Mouse (Mus musculus) layer of hippocampus, adult 2 months (tissue): ENCODE measurements around the gene Mrps16. TPM values are rescaled to one million over a fixed set of nuclear protein-coding genes. Genes with fewer than 3 reads are reported as not detected.

Experiments
- DNase-seq, 2 experiments: peaks; one replicate each; pipeline ENCODE4 v3.0.0; 2022; ENCODE audit warnings: low spot score in 2 of 2
- H3K27ac ChIP-seq: fragments of 200-600 bp; 2 replicates; pipeline ENCODE4 v1.8.1; 2022
- H3K4me3 ChIP-seq: fragments of 200-600 bp; 2 replicates; pipeline ENCODE4 v1.8.1; 2022; ENCODE audit warnings: mild to moderate bottlenecking
- CTCF ChIP-seq: fragments of 200-600 bp; conservative IDR thresholded peaks from 2 replicates; pipeline ENCODE4 v1.8.1; 2022; ENCODE audit warnings: antibody characterized with exemption, mild to moderate bottlenecking, moderate library complexity
- long read RNA-seq, 2 experiments: library from polyadenylated mRNA; stranded (forward); transcript quantifications; one replicate each; pipeline ENCODE4 v2.0.0; 2021; ENCODE audit warnings: borderline mapping rate in 2 of 2
- total RNA-seq, 2 experiments: library from RNA; stranded (reverse); gene quantifications; 2 replicates each; pipeline ENCODE4 v1.2.3; 2021

Gene Mrps16
- 10 to 100 TPM; 35.0 to 35.2 TPM for total RNA-seq
- long read RNA-seq, experiment 1, transcript Mrps16-201 (3 exons, 2,572 nt), result major isoform, 14 of 20 reads
- long read RNA-seq, experiment 1, partial matches to known transcripts, result 0 of 20 reads
- long read RNA-seq, experiment 1, other reads (novel, unspliced or antisense), result 2 of 20 reads
- long read RNA-seq, experiment 2, transcript Mrps16-201 (3 exons, 2,572 nt), result major isoform, 26 of 46 reads
- long read RNA-seq, experiment 2, transcript Mrps16-202 (3 exons, 801 nt), result minor isoform, 7 of 46 reads
- long read RNA-seq, experiment 2, partial matches to known transcripts, result 2 of 46 reads
- long read RNA-seq, experiment 2, other reads (novel, unspliced or antisense), result 11 of 46 reads

DNA sequence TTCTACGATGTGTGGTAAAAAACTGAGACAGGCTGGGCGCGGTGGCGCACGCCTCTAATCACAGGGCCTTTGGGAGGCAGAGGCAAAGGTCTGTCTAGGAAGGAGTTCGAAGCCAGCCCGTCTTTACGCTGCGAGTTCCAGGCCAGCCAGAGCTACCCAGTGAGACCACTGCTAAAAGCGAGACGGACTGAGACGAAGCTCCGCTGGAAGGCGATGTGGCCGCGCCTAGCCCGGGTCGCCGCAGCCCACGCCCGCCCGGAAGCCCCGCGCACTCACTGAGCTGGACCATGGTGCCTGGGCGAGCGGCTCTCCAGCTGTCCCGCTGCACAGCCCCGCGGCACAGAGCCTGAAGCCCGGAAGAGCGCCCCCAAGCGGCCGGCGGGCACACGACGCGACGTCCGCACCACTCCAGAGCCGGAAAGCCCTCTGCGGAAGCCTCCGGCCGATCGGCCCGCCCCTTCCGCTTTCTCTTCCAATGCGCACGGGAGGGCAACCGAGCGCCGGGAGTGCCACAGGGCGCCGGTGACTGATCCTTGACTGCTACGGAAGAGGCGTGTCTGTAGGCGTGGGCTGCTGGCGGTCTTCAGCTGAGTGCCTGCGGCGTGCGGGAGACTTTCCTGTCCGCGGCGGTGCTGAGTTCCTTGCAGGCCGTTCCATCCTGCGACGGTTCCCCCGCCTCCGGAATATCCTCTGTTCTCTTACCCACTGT lies at the start of gene Mrps16:
Mrps16 (minus strand) TSS at position 430 of the 709 bp plus-strand sequence.
- H3K27ac ChIP-seq, result peak within 1 kb of the TSS; percentile 94
- TF ChIP-seq CTCF, result peak; percentile 100
- DNase-seq, result peak; percentile 94 to 95
- H3K4me3 ChIP-seq, result peak within 1 kb of the TSS; percentile 56

GRCm38 (mm10) chr14:20442252-20442651 lies 48.8 kb upstream of the Mrps16 start:
- TF ChIP-seq CTCF, result no peak
- no peak overlapping the region for H3K4me3 ChIP-seq
- H3K27ac ChIP-seq, result no peak overlapping the region
- no peak for DNase-seq

DNA sequence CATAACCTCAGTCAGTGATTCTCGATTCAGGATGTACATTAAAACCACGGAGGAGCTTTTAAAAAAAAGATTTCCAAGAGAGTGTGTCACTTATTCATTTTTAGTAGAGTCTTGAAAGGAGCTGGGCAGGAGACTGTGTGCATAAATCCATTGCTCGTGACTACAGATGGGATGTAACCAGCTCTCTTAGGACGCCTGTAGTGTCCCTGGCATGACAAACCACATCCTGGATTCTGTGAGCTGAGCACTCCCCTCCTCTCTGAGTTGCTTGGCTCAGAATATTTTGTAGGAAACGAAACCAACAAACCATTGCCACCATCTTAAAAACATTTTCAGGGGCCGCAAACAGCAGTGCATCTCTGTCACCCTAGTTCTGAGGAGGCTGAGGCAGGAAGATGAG lies 43.5 kb upstream of the Mrps16 start:
- Histone ChIP-seq H3K4me3 (no peak overlapping the region), H3K27ac (peak overlapping the region; percentile 32; the same call in 1 of the 2 replicates)
- TF ChIP-seq CTCF, result no peak
- no peak for DNase-seq

- no peak for DNase-seq
- Histone ChIP-seq H3K27ac (no peak overlapping the region), H3K4me3 (no peak overlapping the region)
- no peak for TF ChIP-seq CTCF
Observed at GRCm38 (mm10) chr14:20432420-20432819, 39.0 kb upstream of the Mrps16 start.

DNA sequence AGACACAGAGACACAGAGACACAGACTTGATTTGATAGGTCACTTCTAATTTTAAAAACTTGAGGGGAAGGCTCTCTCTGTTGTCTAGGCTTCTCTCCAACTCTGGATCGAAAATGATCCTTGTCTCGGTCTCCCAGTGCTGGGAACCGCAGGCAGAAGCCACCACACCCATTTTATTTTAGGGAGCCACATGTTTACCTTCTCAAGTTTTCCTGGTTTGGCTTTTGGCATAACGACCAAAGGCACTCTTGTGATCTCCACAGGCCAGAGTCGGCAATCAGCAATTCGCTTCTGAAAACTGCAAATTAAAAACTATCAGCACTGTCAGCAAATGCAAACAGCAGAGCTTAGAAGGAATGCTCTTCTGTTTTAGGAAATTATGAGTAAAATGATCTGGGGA lies 38.3 kb upstream of the Mrps16 start:
- no peak for DNase-seq
- no peak for TF ChIP-seq CTCF

GRCm38 (mm10) chr14:20429833-20430232 lies 36.4 kb upstream of the Mrps16 start:
- no peak for DNase-seq
- Histone ChIP-seq H3K27ac (no peak overlapping the region), H3K4me3 (no peak overlapping the region)
- no peak for TF ChIP-seq CTCF

More for the DNA sequence above, 38.3 kb upstream of the Mrps16 start:
- H3K4me3 ChIP-seq, result no peak overlapping the region
- H3K27ac ChIP-seq, result no peak overlapping the region

DNA sequence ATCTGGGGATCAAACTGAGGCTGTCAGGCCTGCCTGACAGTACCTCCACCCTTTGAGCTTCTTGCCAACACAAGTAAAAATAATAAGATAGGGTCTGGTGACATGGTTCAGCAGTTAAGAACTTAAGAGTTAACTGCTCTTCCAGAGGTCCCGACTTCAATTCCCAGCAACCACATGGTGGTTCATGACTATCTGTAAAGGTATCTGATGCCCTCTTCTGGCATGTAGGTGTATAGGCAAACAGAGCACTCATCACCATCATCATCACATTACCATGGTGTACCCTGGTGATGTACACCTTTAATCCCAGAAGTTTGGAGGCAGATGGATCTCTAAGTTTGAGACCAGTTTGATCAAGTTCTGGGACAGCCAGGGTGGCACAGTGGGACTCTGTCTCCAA lies 35.2 kb upstream of the Mrps16 start:
- DNase-seq, result no peak
- Histone ChIP-seq H3K4me3 (no peak overlapping the region), H3K27ac (no peak overlapping the region)
- TF ChIP-seq CTCF, result peak; percentile 39

DNA sequence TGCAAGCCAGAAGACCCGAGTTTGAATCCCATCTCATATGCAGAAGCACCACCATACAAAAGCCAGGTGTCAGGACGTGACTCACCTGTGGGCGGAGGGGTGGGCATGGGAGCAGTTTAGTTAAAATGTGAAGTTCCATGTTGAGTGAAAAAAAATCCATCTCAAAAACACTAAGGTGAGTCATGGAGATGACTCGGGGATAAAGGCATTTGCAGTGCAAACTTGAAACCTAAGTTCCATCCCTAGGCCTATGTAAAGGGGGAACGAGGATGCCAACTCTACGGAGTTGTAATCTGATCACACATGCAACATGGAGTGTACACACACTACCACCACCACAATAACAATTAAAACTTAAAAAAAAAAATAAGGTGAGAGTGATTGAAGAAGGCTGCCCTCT lies 29.6 kb upstream of the Mrps16 start:
- no peak overlapping the region for H3K27ac ChIP-seq
- no peak for DNase-seq
- no peak overlapping the region for H3K4me3 ChIP-seq
- no peak for TF ChIP-seq CTCF

DNA sequence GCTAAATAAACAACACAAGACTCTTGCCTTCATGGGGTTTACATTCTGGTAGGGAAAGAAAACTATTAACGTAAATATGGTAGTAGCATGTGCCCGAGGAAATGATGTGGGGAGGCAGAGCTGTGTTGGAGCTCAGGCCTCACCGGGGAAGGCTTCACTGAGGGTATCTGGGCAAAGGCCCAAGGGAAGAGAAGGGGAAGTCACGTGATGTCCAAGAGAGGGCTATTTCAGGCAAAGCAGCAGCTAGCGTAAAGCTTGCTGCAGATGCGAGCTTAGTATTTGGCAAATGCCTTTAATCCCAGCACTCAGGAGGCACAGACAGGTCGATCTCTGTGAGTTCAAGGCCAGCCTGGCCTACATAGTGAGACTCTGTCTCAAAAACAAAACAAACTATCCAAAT lies 28.8 kb upstream of the Mrps16 start:
- DNase-seq, result no peak
- H3K4me3 ChIP-seq, result no peak overlapping the region

DNA sequence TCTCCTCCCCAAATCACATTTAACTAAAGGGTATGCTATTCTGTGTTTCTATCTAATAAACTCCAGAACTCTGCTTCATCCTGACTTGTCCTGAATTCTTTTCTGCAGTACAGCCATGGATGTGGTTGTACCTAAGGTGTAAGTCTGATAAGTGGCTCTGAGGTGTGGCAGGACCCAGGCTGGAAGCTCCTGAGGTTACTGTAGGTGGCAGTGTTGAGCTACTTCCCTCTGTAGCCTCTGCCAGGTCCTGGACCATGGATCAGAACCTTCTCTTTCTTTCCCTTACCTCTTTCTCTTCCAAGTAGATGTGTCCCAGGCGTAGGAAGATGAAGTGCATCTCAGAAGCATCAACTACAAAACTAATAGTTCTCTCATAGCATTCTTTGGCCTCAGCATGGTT lies 6.6 kb upstream of the Mrps16 start:
- no peak overlapping the region for H3K4me3 ChIP-seq
- H3K27ac ChIP-seq, result no peak overlapping the region
- TF ChIP-seq CTCF, result peak; percentile 85
- peak in 1 of 2 experiments; percentile 53 for DNase-seq

More for the DNA sequence above, 28.8 kb upstream of the Mrps16 start:
- TF ChIP-seq CTCF, result no peak
- no peak overlapping the region for H3K27ac ChIP-seq

DNA sequence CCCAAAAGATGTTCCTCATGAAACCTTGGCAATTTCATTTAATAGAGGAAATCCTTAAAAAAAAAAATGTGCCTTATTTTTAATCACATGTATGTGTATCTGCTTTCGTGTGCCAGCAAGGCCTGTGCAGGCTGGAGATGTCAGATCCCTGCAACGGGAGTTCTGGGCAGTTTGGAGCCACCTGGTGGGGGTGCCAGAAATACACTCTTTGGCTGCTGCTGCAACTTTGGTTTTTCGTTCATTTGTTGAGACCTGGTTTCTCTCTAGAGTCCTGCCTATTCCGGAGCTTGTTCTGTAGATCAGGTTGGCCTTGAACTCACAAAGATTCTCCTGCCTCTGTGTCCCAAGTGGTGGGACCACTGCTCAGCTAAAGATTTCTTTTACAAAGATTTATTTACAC lies 5.4 kb upstream of the Mrps16 start:
- peak; percentile 63 for TF ChIP-seq CTCF
- H3K27ac ChIP-seq, result no peak overlapping the region

GRCm38 (mm10) chr14:20397220-20397619 lies 3.8 kb upstream of the Mrps16 start:
- Histone ChIP-seq H3K27ac (no peak overlapping the region), H3K4me3 (no peak overlapping the region)
- DNase-seq, result no peak
- TF ChIP-seq CTCF, result no peak

More for the DNA sequence above, 5.4 kb upstream of the Mrps16 start:
- DNase-seq, result no peak
- H3K4me3 ChIP-seq, result no peak overlapping the region

DNA sequence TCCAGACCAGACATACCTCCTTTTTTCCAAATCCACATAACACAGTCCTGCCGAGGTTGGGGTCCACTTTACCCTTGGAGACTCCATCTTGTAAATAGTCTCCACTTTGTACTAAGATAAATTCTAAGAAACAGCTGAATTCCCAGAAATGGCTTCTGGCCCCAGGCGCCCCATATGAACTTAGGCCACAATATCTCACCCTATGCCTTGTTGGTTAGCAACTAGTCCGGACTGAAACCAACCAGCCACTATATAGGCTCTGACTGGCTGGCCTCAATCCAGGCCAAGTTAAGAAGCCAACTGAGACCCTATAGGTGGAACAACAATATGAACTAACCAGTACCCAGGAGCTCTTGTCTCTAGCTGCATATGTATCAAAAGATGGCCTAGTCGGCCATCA lies 1.1 kb downstream of the Mrps16 start:
- TF ChIP-seq CTCF, result no peak
- no peak for DNase-seq
- peak overlapping the region; percentile 24; the same call in 1 of the 2 replicates for H3K4me3 ChIP-seq
- no peak overlapping the region for H3K27ac ChIP-seq
